ENCODE assay signal across 8 mouse cellular contexts in the genomic region with DNA sequence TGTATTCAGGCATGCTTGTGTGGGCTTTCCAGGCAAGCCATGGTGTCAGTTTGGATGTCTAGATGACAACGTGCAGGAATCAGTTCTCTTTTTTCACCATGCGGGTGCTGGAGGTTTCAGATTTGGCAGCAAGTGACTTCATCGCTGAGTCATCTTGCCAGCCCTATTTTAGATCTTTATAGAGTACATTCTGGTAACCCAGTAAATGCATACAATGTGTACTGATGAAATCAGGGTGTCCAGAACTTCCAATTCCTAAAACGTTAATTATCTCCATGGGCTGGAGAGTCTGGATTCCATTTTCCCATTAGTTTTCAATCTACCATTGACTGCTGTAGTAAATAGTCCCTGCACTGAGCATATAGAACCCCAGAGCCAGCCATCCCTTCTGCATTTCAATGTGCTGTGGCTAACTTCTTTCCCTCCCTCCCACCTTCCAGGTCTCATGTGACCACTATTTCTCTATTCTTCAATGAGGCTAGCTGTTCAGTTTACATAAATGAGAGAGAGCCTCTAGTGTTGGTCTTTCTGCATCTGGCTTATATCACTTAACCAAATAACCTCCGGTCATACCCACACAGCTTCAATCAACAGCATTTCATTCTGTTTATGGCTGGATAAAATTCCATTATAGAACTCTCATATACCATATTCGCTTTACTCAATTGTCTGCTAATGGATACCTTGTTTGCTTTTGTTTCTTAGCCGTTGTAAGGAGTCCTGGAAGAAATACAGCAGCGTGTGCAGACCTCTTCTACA.
DNase-seq lines count a peak whose midpoint lies in the region; ATAC-seq lines count a peak whose summit lies in the region.

No protein-coding gene starts in this region.

- H3K9me3 ChIP-seq in neural tube, embryonic 13.5 days, result no peaks in the 10 kb centered on the region
- H3K9me3 ChIP-seq in heart, embryonic 14.5 days (ENCODE audit: control insufficient read depth, low read length), result no peaks in the 10 kb centered on the region
- H3K9me3 ChIP-seq in hindbrain, embryonic 16.5 days (ENCODE audit: control insufficient read depth, low read length), result no peaks in the 10 kb centered on the region

- no peaks in the 10 kb centered on the region for H3K27me3 ChIP-seq in neural tube, embryonic 13.5 days
- H3K27me3 ChIP-seq in heart, embryonic 14.5 days (ENCODE audit: control insufficient read depth, insufficient read depth, low read length), result no peaks in the 10 kb centered on the region
- H3K27me3 ChIP-seq in hindbrain, embryonic 16.5 days (replicated peaks; ENCODE audit: control insufficient read depth, insufficient read depth, low read length), result no peaks in the 10 kb centered on the region

- H3K4me2 ChIP-seq in neural tube, embryonic 13.5 days, result no peak overlapping the region
- H3K4me2 ChIP-seq in heart, embryonic 14.5 days (ENCODE audit: low read length), result peak overlapping the region; percentile 32
- H3K4me2 ChIP-seq in hindbrain, embryonic 16.5 days (ENCODE audit: low read length), result no peak overlapping the region

- peak; percentile 92 for ATAC-seq in frontal cortex, adult (ENCODE audit: low TSS enrichment)
- 0 out of 2 replicates have a peak, but pooled peaks have one; percentile 17 for ATAC-seq in neural tube, embryonic 13.5 days (ENCODE audit: low read depth)
- no peak for ATAC-seq in heart, embryonic 14.5 days (ENCODE audit: insufficient number of reproducible peaks, insufficient read depth, low FRiP score, low read depth)
- no peak for ATAC-seq in hindbrain, embryonic 16.5 days

- H3K36me3 ChIP-seq in neural tube, embryonic 13.5 days, result no peaks in the 10 kb centered on the region
- no peaks in the 10 kb centered on the region for H3K36me3 ChIP-seq in heart, embryonic 14.5 days (ENCODE audit: control insufficient read depth, insufficient read depth, low read length)
- H3K36me3 ChIP-seq in hindbrain, embryonic 16.5 days (ENCODE audit: control insufficient read depth, insufficient read depth, low read length), result no peaks in the 10 kb centered on the region

- no peak overlapping the region; the same call in 1 of the 2 replicates for H3K27ac ChIP-seq in neural tube, embryonic 13.5 days (replicated peaks)
- peak overlapping the region; percentile 64 to 65; a peak in 3 of 4 replicates for H3K27ac ChIP-seq in heart, embryonic 14.5 days (replicated peaks in 1 of 2; ENCODE audit: control insufficient read depth in 1 of 2, insufficient read depth in 1 of 2, low read depth in 2 of 2, low read length in 2 of 2)
- H3K27ac ChIP-seq in hindbrain, embryonic 16.5 days (ENCODE audit: low read depth, low read length), result no peak overlapping the region

- H3K9ac ChIP-seq in neural tube, embryonic 13.5 days, result no peak overlapping the region
- no peak overlapping the region for H3K9ac ChIP-seq in heart, embryonic 14.5 days (ENCODE audit: low read length)
- H3K9ac ChIP-seq in hindbrain, embryonic 16.5 days (ENCODE audit: low read depth, low read length), result no peak overlapping the region

- no peak overlapping the region for H3K4me3 ChIP-seq in neural tube, embryonic 13.5 days
- H3K4me3 ChIP-seq in heart, embryonic 14.5 days (ENCODE audit: control insufficient read depth in 1 of 2, insufficient read depth in 1 of 2, low read depth in 1 of 2, low read length in 2 of 2), result no peak overlapping the region
- no peak overlapping the region for H3K4me3 ChIP-seq in hindbrain, embryonic 16.5 days (ENCODE audit: low read length)

- H3K4me1 ChIP-seq in neural tube, embryonic 13.5 days (replicated peaks), result peaks cover 44% of the 10 kb centered on the region
- peaks cover 13 to 24% of the 10 kb centered on the region in 2 experiments for H3K4me1 ChIP-seq in heart, embryonic 14.5 days (ENCODE audit: control insufficient read depth in 2 of 2, insufficient read depth in 2 of 2, low read length in 2 of 2)
- peaks cover 4% of the 10 kb centered on the region for H3K4me1 ChIP-seq in hindbrain, embryonic 16.5 days (ENCODE audit: control insufficient read depth, insufficient read depth, low read depth, low read length)

- no peak for DNase-seq in frontal cortex, postnatal 25 days (ENCODE audit: low spot score in 2 of 2)
- DNase-seq in neural tube, embryonic 10.5 days (ENCODE audit: extremely low spot score, low spot score), result no peak
- peak; percentile 49 for DNase-seq in right cerebral cortex, postnatal 25 days
- no peak for DNase-seq in kidney, postnatal 14 days

- WGBS in neural tube, embryonic 13.5 days, result 70% methylated on average over 8 of the region's 8 CpGs
- 42% methylated on average over 8 of the region's 8 CpGs for WGBS in heart, embryonic 14.5 days
- 69% methylated on average over 8 of the region's 8 CpGs for WGBS in hindbrain, embryonic 16.5 days

Comparison
In these comparisons a context has a peak if more than half of its experiments do, and no peak if none do; other contexts are left out.
1. ATAC-seq: peak in frontal cortex, adult (single experiment) and neural tube, embryonic 13.5 days (single experiment); none in heart, embryonic 14.5 days (single experiment) and hindbrain, embryonic 16.5 days (single experiment).
2. H3K27ac ChIP-seq: peak in heart, embryonic 14.5 days (2 of 2); none in neural tube, embryonic 13.5 days (single experiment) and hindbrain, embryonic 16.5 days (single experiment).